Mouse (Mus musculus) spleen, adult 12 weeks (tissue): ENCODE measurements around the gene Zmynd10.

Experiments used
- DNase-seq: peaks from one replicate; pipeline ENCODE4 v3.0.0; 2022; ENCODE audit warnings: low spot score

Gene Zmynd10

GRCm38 (mm10) chr9:107580501-107581317 lies 33.6 kb downstream of the Zmynd10 start, which contains the start of gene Hyal3:
Gene Hyal3, plus strand, starts transcription at chr9:107580818.
- DNase-seq, result peak; percentile 76

GRCm38 (mm10) chr9:107581584-107581983 lies 34.5 kb downstream of the Zmynd10 start:
- no peak for DNase-seq

GRCm38 (mm10) chr9:107582509-107583062 lies 35.5 kb downstream of the Zmynd10 start:
- no peak for DNase-seq

GRCm38 (mm10) chr9:107583174-107583573 lies 36.1 kb downstream of the Zmynd10 start:
- no peak for DNase-seq

GRCm38 (mm10) chr9:107586504-107586903 lies 39.4 kb downstream of the Zmynd10 start:
- no peak for DNase-seq

- DNase-seq, result peak; percentile 92
These were observed 40.1 kb downstream of the Zmynd10 start, which contains the start of gene Ifrd2 for GRCm38 (mm10) chr9:107586974-107587832. Gene Ifrd2, plus strand, starts transcription at chr9:107587642.

- DNase-seq, result no peak
These were observed 40.9 kb downstream of the Zmynd10 start for GRCm38 (mm10) chr9:107587833-107588639.

- peak; percentile 68 for DNase-seq
These were observed 43.1 kb downstream of the Zmynd10 start for GRCm38 (mm10) chr9:107590058-107590772.

GRCm38 (mm10) chr9:107590773-107591060 lies 43.6 kb downstream of the Zmynd10 start:
- no peak for DNase-seq

- no peak for DNase-seq
These were observed 46.2 kb downstream of the Zmynd10 start for GRCm38 (mm10) chr9:107593101-107593976.

GRCm38 (mm10) chr9:107594281-107595062 lies 47.4 kb downstream of the Zmynd10 start:
- no peak for DNase-seq

- no peak for DNase-seq
These were observed 49.8 kb downstream of the Zmynd10 start for GRCm38 (mm10) chr9:107596619-107597569.

GRCm38 (mm10) chr9:107598385-107598784 lies 51.3 kb downstream of the Zmynd10 start:
- DNase-seq, result no peak

- DNase-seq, result no peak
These were observed 52.3 kb downstream of the Zmynd10 start for GRCm38 (mm10) chr9:107599433-107599832.

- DNase-seq, result no peak
These were observed 52.7 kb downstream of the Zmynd10 start for GRCm38 (mm10) chr9:107599842-107600241.

- DNase-seq, result no peak
These were observed 53.6 kb downstream of the Zmynd10 start for GRCm38 (mm10) chr9:107600745-107601144.
